Mouse (Mus musculus): ENCODE measurements around the gene Abhd12. TPM values are rescaled to one million over a fixed set of nuclear protein-coding genes. Genes with fewer than 3 reads are reported as not detected.

The Abhd12 gene
- polyA plus RNA-seq, 1 experiment from 2014 or later, result 73.2 TPM

DNA sequence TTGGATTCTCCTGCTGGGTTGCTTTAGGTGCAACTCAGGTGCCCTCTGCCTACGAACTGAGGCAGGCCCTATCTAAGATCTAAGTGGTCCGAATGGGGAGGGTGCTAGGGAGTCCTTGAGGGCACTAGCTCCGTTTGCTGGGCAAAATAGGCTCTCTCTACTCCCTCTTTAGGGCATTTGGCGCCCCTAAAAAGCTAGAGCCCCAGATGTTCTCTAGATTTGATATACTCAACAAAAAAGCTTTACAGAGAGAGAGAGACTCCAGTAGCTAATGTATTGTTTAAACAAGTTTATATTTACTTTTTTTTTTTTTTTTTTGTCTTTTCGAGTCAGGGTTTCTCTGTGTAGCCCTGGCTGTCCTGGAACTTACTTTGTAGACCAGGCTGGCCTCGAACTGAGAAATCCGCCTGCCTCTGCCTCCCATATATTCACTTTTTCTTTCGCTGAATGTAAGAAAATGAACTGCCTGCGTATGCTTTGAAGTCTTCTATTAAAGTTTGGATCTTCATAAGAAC is 452 bp upstream of the Abhd12 start, which contains the start of gene Gins1:
Gene Gins1, plus strand, starts transcription at position 465 of the 515 bp plus-strand sequence.
- H3K4me3 ChIP-seq (ENCODE audit: low read depth, low read length), result peak within 1 kb of the TSS; percentile 81
- H3K9ac ChIP-seq (ENCODE audit: low read length), result peak within 1 kb of the TSS; percentile 85
- H3K27me3 ChIP-seq (ENCODE audit: control insufficient read depth, insufficient read depth, low read length), result no peaks in the 10 kb centered on the region
- H3K27ac ChIP-seq (replicated peaks), result peak within 1 kb of the TSS; percentile 88
- no peaks in the 10 kb centered on the region for H3K9me3 ChIP-seq (ENCODE audit: control insufficient read depth, low read length)
- peaks cover 5% of the 10 kb centered on the region for H3K4me1 ChIP-seq (replicated peaks; ENCODE audit: control insufficient read depth, insufficient read depth)
- 37% methylated on average over 9 of the region's 9 CpGs for WGBS
- no peak; the same call in 1 of the 2 replicates for TF ChIP-seq CTCF (IDR thresholded peaks at IDR 0.05; ENCODE audit: low read depth)
- TF ChIP-seq EP300 (optimal IDR thresholded peaks at IDR 0.05), result no peak
- H3K4me2 ChIP-seq (replicated peaks; ENCODE audit: low read depth), result peak within 1 kb of the TSS; percentile 92
- DNase-seq (ENCODE audit: low spot score), result no peak
- no peak for ATAC-seq (ENCODE audit: low FRiP score, low TSS enrichment)
- H3K36me3 ChIP-seq (ENCODE audit: control insufficient read depth, insufficient read depth, low read length), result no peaks in the 10 kb centered on the region

- Histone ChIP-seq H3K4me3 (ENCODE audit: low read depth, low read length) (no peak overlapping the region), H3K9me3 (ENCODE audit: control insufficient read depth, low read length) (no peaks in the 10 kb centered on the region), H3K9ac (ENCODE audit: low read length) (no peak overlapping the region), H3K27ac (replicated peaks) (no peak overlapping the region; the same call in 1 of the 2 replicates), H3K36me3 (ENCODE audit: control insufficient read depth, insufficient read depth, low read length) (no peaks in the 10 kb centered on the region), H3K4me1 (replicated peaks; ENCODE audit: control insufficient read depth, insufficient read depth) (peaks cover 5% of the 10 kb centered on the region), H3K4me2 (replicated peaks; ENCODE audit: low read depth) (no peak overlapping the region), H3K27me3 (ENCODE audit: control insufficient read depth, insufficient read depth, low read length) (no peaks in the 10 kb centered on the region)
- DNase-seq (ENCODE audit: low spot score) (no peak), ATAC-seq (ENCODE audit: low FRiP score, low TSS enrichment) (no peak)
- no peak for TF ChIP-seq EP300 (optimal IDR thresholded peaks at IDR 0.05)
- TF ChIP-seq CTCF (IDR thresholded peaks at IDR 0.05; ENCODE audit: low read depth), result no peak
- WGBS, result 79% methylated on average over 8 of the region's 8 CpGs
These were observed 2.2 kb downstream of the Abhd12 start for GRCm38 (mm10) chr2:150902347-150902746.

DNA sequence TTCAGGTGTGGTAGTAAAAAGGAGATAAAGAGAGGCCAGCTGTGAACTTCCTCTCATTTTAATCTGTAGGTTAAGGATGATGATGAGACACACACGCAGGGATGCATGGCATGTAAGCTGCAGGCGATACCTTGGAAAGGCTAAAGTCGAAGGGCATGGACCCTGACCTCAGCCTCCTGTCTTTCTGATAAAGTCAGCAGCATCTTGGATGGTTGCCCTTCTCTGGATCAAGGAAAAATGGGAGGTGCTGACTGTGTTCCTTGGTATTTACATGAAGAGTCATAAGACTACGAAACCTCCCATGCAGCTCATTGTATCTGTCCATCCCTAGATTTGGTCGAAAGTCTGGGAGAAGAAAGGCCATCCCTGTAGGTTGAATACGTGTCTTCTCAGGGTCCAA is 4.2 kb downstream of the Abhd12 start:
- TF ChIP-seq CTCF (IDR thresholded peaks at IDR 0.05; ENCODE audit: low read depth), result no peak
- no peak for TF ChIP-seq EP300 (optimal IDR thresholded peaks at IDR 0.05)
- Histone ChIP-seq H3K4me3 (ENCODE audit: low read depth, low read length) (no peak overlapping the region), H3K36me3 (ENCODE audit: control insufficient read depth, insufficient read depth, low read length) (no peaks in the 10 kb centered on the region), H3K27me3 (ENCODE audit: control insufficient read depth, insufficient read depth, low read length) (no peaks in the 10 kb centered on the region), H3K4me2 (replicated peaks; ENCODE audit: low read depth) (no peak overlapping the region), H3K27ac (replicated peaks) (no peak overlapping the region), H3K9ac (ENCODE audit: low read length) (no peak overlapping the region), H3K4me1 (replicated peaks; ENCODE audit: control insufficient read depth, insufficient read depth) (peaks cover 5% of the 10 kb centered on the region), H3K9me3 (ENCODE audit: control insufficient read depth, low read length) (no peaks in the 10 kb centered on the region)
- no peak for DNase-seq (ENCODE audit: low spot score)
- 86% methylated on average over 6 of the region's 6 CpGs for WGBS
- ATAC-seq (ENCODE audit: low FRiP score, low TSS enrichment), result no peak

GRCm38 (mm10) chr2:150895691-150896252 is 8.8 kb downstream of the Abhd12 start:
- Histone ChIP-seq H3K4me1 (replicated peaks; ENCODE audit: control insufficient read depth, insufficient read depth) (no peaks in the 10 kb centered on the region), H3K4me2 (replicated peaks; ENCODE audit: low read depth) (no peak overlapping the region), H3K27me3 (ENCODE audit: control insufficient read depth, insufficient read depth, low read length) (no peaks in the 10 kb centered on the region), H3K27ac (replicated peaks) (no peak overlapping the region), H3K4me3 (ENCODE audit: low read depth, low read length) (no peak overlapping the region), H3K9me3 (ENCODE audit: control insufficient read depth, low read length) (no peaks in the 10 kb centered on the region), H3K9ac (ENCODE audit: low read length) (no peak overlapping the region), H3K36me3 (ENCODE audit: control insufficient read depth, insufficient read depth, low read length) (no peaks in the 10 kb centered on the region)
- DNase-seq (ENCODE audit: low spot score) (no peak), ATAC-seq (ENCODE audit: low FRiP score, low TSS enrichment) (no peak)
- 75% methylated on average over 7 of the region's 7 CpGs for WGBS
- TF ChIP-seq CTCF (IDR thresholded peaks at IDR 0.05; ENCODE audit: low read depth) (no peak), EP300 (optimal IDR thresholded peaks at IDR 0.05) (no peak)

- 87% methylated on average over 2 of the region's 2 CpGs for WGBS
- no peak for TF ChIP-seq CTCF (IDR thresholded peaks at IDR 0.05; ENCODE audit: low read depth)
- TF ChIP-seq EP300 (optimal IDR thresholded peaks at IDR 0.05), result no peak
These were observed 9.8 kb downstream of the Abhd12 start for GRCm38 (mm10) chr2:150894617-150895267.

DNA sequence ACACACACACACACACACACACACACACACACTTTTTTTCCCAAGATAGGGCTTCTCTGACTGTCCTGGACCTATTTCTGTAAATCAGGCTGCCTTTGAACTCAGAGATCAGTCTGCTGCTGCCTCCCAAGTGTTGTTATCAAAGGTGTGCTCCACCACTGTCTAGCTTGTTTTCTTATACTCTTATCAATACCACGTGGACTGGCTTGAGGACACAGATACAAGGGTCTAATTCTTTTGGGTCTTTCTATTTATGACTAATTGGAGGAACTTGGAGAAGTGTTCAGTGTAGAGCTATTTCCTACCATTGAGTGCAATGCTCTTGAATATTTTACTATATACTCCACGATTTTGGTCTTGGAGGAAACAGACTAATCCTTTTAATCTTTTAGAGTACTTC is 17.2 kb downstream of the Abhd12 start:
- 61% methylated on average over 2 of the region's 2 CpGs for WGBS
- no peaks in the 10 kb centered on the region for H3K27me3 ChIP-seq (ENCODE audit: control insufficient read depth, insufficient read depth, low read length)
- H3K4me3 ChIP-seq (ENCODE audit: low read depth, low read length), result no peak overlapping the region
- ATAC-seq (ENCODE audit: low FRiP score, low TSS enrichment) (no peak), DNase-seq (ENCODE audit: low spot score) (no peak)
- TF ChIP-seq EP300 (optimal IDR thresholded peaks at IDR 0.05), result no peak
- TF ChIP-seq CTCF (IDR thresholded peaks at IDR 0.05; ENCODE audit: low read depth), result no peak
- H3K4me2 ChIP-seq (replicated peaks; ENCODE audit: low read depth), result no peak overlapping the region
- H3K9ac ChIP-seq (ENCODE audit: low read length), result no peak overlapping the region
- H3K36me3 ChIP-seq (ENCODE audit: control insufficient read depth, insufficient read depth, low read length), result no peaks in the 10 kb centered on the region
- no peaks in the 10 kb centered on the region for H3K4me1 ChIP-seq (replicated peaks; ENCODE audit: control insufficient read depth, insufficient read depth)
- H3K9me3 ChIP-seq (ENCODE audit: control insufficient read depth, low read length), result no peaks in the 10 kb centered on the region
- no peak overlapping the region for H3K27ac ChIP-seq (replicated peaks)

More at GRCm38 (mm10) chr2:150894617-150895267, 9.8 kb downstream of the Abhd12 start:
- H3K4me2 ChIP-seq (replicated peaks; ENCODE audit: low read depth), result no peak overlapping the region
- no peaks in the 10 kb centered on the region for H3K4me1 ChIP-seq (replicated peaks; ENCODE audit: control insufficient read depth, insufficient read depth)
- no peaks in the 10 kb centered on the region for H3K27me3 ChIP-seq (ENCODE audit: control insufficient read depth, insufficient read depth, low read length)
- H3K36me3 ChIP-seq (ENCODE audit: control insufficient read depth, insufficient read depth, low read length), result no peaks in the 10 kb centered on the region
- H3K27ac ChIP-seq (replicated peaks), result no peak overlapping the region
- DNase-seq (ENCODE audit: low spot score) (no peak), ATAC-seq (ENCODE audit: low FRiP score, low TSS enrichment) (no peak)
- H3K4me3 ChIP-seq (ENCODE audit: low read depth, low read length), result no peak overlapping the region
- H3K9me3 ChIP-seq (ENCODE audit: control insufficient read depth, low read length), result no peaks in the 10 kb centered on the region
- H3K9ac ChIP-seq (ENCODE audit: low read length), result no peak overlapping the region

All from stomach, postnatal 0 days (tissue).